Mouse (Mus musculus) megakaryocyte, embryonic 14.5 days (primary cell): ENCODE data around the gene Klhdc7b.

Experiments used
- FLI1 ChIP-seq: IDR thresholded peaks from 2 replicates; pipeline ENCODE4 v1.6.1; 2012; ENCODE audit warnings: low read length, inconsistent platforms, mixed read lengths
- GATA1 ChIP-seq: IDR thresholded peaks from 3 replicates; pipeline ENCODE4 v1.6.1; 2012; ENCODE audit warnings: mixed read lengths, low read length, inconsistent platforms, borderline replicate concordance

DNA sequence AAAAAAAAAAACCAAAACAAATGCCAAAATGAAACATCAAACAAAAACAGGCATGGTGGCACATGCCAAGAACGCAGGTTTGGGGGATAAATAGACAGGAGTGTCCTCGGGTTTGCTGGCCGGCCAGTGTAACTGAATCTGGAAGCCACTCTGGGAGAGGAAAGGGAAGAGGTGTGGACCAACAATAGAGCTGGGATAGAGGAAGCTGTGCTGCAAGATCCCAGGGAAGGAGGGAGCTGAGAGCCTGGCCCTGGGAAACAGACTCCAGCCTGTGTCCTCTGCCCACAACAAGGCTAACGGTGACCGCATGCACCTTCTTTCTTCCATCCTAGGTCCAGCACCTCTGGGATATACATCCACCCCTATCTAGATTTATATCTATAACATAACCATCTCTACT is 34.3 kb upstream of the Klhdc7b start:
- TF ChIP-seq GATA1 (no peak), FLI1 (no peak)
